Mouse (Mus musculus) lung, postnatal 0 days (tissue): ENCODE results near the gene Slc1a5. TPM values are rescaled to one million over a fixed set of nuclear protein-coding genes. Genes with fewer than 3 reads are reported as not detected.

Experiments
- ATAC-seq: fragments of 200-750 bp; cut with Nextera tagmentation; 2 replicates; pipeline ENCODE4 v1.8.0; 2017; ENCODE audit warnings: moderate library complexity
- DNase-seq: peaks from one replicate; pipeline ENCODE4 v3.0.0-alpha.2; 2016; ENCODE audit warnings: low spot score
- H3K27ac ChIP-seq: fragments of 300-500 bp; sonication (generic); 2 replicates; pipeline ENCODE4 v1.5.1; 2014; ENCODE audit warnings: antibody characterized with exemption, mild to moderate bottlenecking, low read length, mixed read lengths
- H3K27me3 ChIP-seq: fragments of 300-500 bp; sonication (generic); replicated peaks from 2 replicates; pipeline ENCODE4 v1.6.1; 2014; ENCODE audit warnings: low read length, mixed read lengths; ENCODE audit not compliant: insufficient read depth
- H3K36me3 ChIP-seq: fragments of 300-500 bp; sonication (generic); 2 replicates; pipeline ENCODE4 v1.6.1; 2014; ENCODE audit warnings: low read length, mixed read lengths; ENCODE audit not compliant: insufficient read depth
- H3K4me1 ChIP-seq: fragments of 300-500 bp; sonication (generic); 2 replicates; pipeline ENCODE4 v1.6.1; 2014; ENCODE audit warnings: antibody characterized with exemption, low read depth, low read length, mixed read lengths; ENCODE audit not compliant: insufficient read depth
- H3K4me2 ChIP-seq: fragments of 300-500 bp; sonication (generic); replicated peaks from 2 replicates; pipeline ENCODE4 v1.6.1; 2014; ENCODE audit warnings: low read depth, mild to moderate bottlenecking, low read length, moderate library complexity, mixed read lengths
- H3K4me3 ChIP-seq: fragments of 300-500 bp; sonication (generic); 2 replicates; pipeline ENCODE4 v1.5.1; 2014; ENCODE audit warnings: low read depth, low read length
- H3K9ac ChIP-seq: fragments of 300-500 bp; sonication (generic); replicated peaks from 2 replicates; pipeline ENCODE4 v1.6.1; 2014; ENCODE audit warnings: low read depth, mild to moderate bottlenecking
- H3K9me3 ChIP-seq: fragments of 300-500 bp; sonication (generic); 2 replicates; pipeline ENCODE4 v1.6.1; 2016; ENCODE audit warnings: low read length, mixed read lengths
- CTCF ChIP-seq: IDR thresholded peaks from 2 replicates; pipeline ENCODE4 v1.5.1; 2016; ENCODE audit warnings: antibody characterized with exemption, mild to moderate bottlenecking
- EP300 ChIP-seq: IDR thresholded peaks from 2 replicates; pipeline ENCODE4 v1.6.1; 2016; ENCODE audit warnings: antibody characterized with exemption, mild to moderate bottlenecking, control low read depth
- WGBS: fragments of 180-500 bp; shearing (Covaris S2); extraction: QIAGEN DNeasy Blood & Tissue Kit; methylation state at CpG from one replicate; pipeline ENCODE4 v1.1.7; 2014; 5-methylcytosine and 5-hydroxymethylcytosine counted together
- polyA plus RNA-seq: library from polyadenylated mRNA; unstranded; fragments of >200 nt; fragmentation: Nextera tagmentation; extraction: Ambion mirVana; gene quantifications from 2 replicates; pipeline ENCODE4 v1.2.1, GENCODE M21; 2015

Gene Slc1a5
- polyA plus RNA-seq, 1 experiment from 2014 or later: 178 TPM

DNA sequence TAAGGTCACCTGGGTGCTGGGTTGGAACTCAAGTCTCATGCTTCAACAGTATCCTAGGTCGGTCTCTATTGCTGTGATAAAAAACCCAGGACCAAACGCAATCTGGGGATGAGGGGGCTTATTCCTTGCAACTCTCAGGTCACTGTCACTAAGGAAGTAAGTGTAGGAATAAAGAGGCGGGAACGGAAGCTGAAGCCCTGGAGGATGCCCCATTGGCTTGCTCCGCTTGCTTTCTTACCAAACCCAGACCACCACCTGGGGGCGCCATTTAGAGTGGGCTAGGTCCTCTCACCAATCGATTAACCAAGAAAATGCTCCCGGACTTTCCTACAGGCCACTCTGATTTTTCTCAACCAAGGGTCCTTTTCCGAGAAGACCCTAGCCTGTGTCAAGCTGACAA is 26.8 kb downstream of the Slc1a5 start:
- Histone ChIP-seq H3K27me3 (no peaks in the 10 kb centered on the region), H3K4me2 (no peak overlapping the region), H3K4me1 (0 out of 2 replicates have a peak, but pooled peaks cover 6% of the 10 kb centered on the region), H3K36me3 (no peaks in the 10 kb centered on the region; the same call in 1 of the 2 replicates), H3K9ac (no peak overlapping the region), H3K27ac (no peak overlapping the region), H3K4me3 (no peak overlapping the region), H3K9me3 (no peaks in the 10 kb centered on the region)
- WGBS: 87% methylated on average over 9 of the region's 9 CpGs
- ATAC-seq: no peak
- no peak for DNase-seq
- TF ChIP-seq CTCF: peak; percentile 38
- TF ChIP-seq EP300: no peak

DNA sequence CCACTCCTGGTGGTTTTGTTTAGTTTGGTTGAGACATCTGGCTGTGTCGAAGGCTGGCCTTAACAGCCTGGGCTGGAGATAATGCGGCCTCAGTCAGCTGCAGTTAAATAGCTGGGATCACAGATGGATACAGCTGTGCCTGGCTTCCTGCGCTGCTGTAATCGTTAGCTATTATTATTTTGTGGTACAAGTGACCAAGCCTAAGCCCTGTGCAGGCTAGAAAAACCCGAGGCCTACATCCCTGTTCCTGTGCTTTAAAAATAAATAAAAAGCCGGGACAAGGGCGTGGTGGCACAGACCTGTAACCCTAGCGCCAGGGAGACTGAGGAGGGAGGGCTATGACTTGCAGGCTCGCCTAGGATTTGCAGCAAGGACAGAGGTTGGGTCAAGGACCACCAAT is 27.5 kb downstream of the Slc1a5 start:
- DNase-seq (peak; percentile 28), ATAC-seq (peak; percentile 12; the same call in 1 of the 2 replicates)
- no peak for TF ChIP-seq EP300
- TF ChIP-seq CTCF: no peak
- no peaks in the 10 kb centered on the region for H3K27me3 ChIP-seq
- H3K4me3 ChIP-seq: no peak overlapping the region
- WGBS: 62% methylated on average over 9 of the region's 9 CpGs
- H3K36me3 ChIP-seq: no peaks in the 10 kb centered on the region; the same call in 1 of the 2 replicates
- H3K27ac ChIP-seq: no peak overlapping the region
- H3K4me1 ChIP-seq: 0 out of 2 replicates have a peak, but pooled peaks cover 6% of the 10 kb centered on the region
- no peak overlapping the region for H3K4me2 ChIP-seq
- H3K9ac ChIP-seq: no peak overlapping the region
- no peaks in the 10 kb centered on the region for H3K9me3 ChIP-seq

DNA sequence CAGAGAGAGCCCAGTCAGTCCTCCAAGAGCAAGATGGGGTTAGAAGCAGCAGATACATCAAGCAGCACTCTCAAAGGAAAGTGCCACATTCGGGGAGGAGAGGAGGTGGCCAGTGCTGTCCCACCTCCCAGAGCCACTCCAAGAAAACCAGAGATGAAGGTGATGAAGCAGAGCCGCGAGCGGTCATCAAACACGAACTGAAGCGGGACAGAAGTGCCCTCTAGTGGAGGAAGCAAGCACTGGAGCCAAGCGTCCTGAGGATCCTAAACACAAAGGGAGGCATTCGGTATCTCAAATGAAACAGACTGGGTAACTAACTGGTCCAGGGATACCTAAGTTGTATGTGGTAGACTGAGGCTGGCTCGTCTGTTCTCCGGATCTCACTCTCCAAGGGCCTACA is 28.6 kb downstream of the Slc1a5 start:
- Histone ChIP-seq H3K4me2 (no peak overlapping the region), H3K27me3 (no peaks in the 10 kb centered on the region), H3K4me1 (0 out of 2 replicates have a peak, but pooled peaks cover 6% of the 10 kb centered on the region), H3K9me3 (no peaks in the 10 kb centered on the region), H3K27ac (no peak overlapping the region), H3K36me3 (no peaks in the 10 kb centered on the region; the same call in 1 of the 2 replicates), H3K9ac (no peak overlapping the region), H3K4me3 (no peak overlapping the region)
- ATAC-seq (peak; percentile 20; the same call in 1 of the 2 replicates), DNase-seq (peak; percentile 80)
- WGBS: 24% methylated on average over 10 of the region's 10 CpGs
- TF ChIP-seq EP300 (no peak), CTCF (peak; percentile 95)

DNA sequence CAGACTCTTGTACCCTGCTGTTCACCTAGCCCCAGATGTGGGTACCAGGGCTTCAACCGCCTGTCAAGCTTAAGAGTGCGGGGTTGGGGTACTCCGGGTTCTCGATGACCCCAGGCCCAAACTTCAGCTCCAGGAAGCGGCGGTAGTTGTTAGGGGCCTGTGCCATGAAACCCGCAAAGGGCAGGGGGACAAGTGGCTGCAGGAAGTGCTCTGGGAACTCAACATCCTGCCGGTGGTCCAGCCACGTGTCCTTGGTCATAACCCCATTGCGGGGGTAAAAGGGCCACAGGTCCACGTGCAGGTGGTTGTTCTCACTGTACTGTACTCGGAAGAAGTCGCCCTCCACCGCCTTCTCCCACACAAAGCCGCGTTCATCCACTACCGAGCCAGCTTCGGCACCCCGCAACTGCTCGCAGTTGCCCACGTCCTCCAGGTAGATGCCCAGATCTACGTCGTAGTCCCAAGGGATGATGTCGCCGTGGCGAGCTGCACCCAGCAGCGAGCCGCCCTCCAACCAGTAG is 29.3 kb downstream of the Slc1a5 start:
- no peak overlapping the region for H3K9ac ChIP-seq
- H3K27ac ChIP-seq: no peak overlapping the region
- TF ChIP-seq CTCF: no peak
- TF ChIP-seq EP300: no peak
- ATAC-seq: no peak
- H3K4me3 ChIP-seq: 0 out of 2 replicates have a peak overlapping the region, but pooled peaks have one; percentile 20
- no peaks in the 10 kb centered on the region for H3K27me3 ChIP-seq
- no peaks in the 10 kb centered on the region for H3K9me3 ChIP-seq
- peak overlapping the region; percentile 57; the same call in 1 of the 2 replicates for H3K4me2 ChIP-seq
- no peak for DNase-seq
- 0 out of 2 replicates have a peak, but pooled peaks cover 6% of the 10 kb centered on the region for H3K4me1 ChIP-seq
- H3K36me3 ChIP-seq: no peaks in the 10 kb centered on the region; the same call in 1 of the 2 replicates
- 61% methylated on average over 25 of the region's 28 CpGs for WGBS

DNA sequence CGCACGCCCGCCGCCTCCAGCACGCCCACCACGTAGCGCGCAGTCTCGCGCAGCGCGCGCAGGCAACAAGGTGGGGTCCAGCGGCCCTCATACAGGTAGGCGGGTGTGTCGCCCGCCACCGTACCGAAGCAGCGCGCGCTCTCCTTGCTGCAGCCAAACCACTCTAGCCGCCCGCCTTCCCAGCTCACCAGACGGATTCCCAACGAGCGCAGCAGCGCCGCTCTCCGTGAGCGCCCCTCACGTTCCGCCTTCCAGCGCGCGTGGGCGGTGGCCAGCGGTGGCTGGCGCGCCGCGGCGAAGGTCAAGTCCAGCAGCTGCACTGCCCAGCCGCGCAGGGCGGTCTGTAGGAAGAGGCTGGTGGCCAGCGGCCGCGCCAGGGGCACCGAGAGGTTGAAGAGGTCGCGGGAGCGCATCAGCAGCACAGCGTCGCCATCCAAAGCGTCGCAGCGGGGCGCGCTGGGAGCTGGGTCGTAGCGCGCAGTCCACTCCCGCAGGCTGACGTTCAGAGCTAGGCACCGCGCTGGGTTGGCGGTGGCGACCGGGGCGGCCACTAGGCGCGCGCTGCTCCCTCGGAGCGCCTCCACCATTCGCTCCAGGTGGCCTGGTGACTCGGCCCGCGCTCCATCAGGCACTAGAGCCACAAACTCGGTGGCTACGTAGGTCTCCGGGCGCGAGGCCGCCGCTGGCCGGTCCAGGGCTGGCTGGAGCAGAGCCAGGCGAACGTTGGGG is 29.9 kb downstream of the Slc1a5 start:
- peak overlapping the region; percentile 57 for H3K4me2 ChIP-seq
- H3K27ac ChIP-seq: no peak overlapping the region
- H3K36me3 ChIP-seq: no peaks in the 10 kb centered on the region; the same call in 1 of the 2 replicates
- ATAC-seq (peak; percentile 47), DNase-seq (peak; percentile 26)
- H3K4me1 ChIP-seq: 0 out of 2 replicates have a peak, but pooled peaks cover 6% of the 10 kb centered on the region
- no peaks in the 10 kb centered on the region for H3K27me3 ChIP-seq
- TF ChIP-seq CTCF: peak; percentile 42
- no peak for TF ChIP-seq EP300
- H3K4me3 ChIP-seq: peak overlapping the region; percentile 20; the same call in 1 of the 2 replicates
- H3K9ac ChIP-seq: no peak overlapping the region
- H3K9me3 ChIP-seq: no peaks in the 10 kb centered on the region
- 22% methylated on average over 81 of the region's 90 CpGs for WGBS

DNA sequence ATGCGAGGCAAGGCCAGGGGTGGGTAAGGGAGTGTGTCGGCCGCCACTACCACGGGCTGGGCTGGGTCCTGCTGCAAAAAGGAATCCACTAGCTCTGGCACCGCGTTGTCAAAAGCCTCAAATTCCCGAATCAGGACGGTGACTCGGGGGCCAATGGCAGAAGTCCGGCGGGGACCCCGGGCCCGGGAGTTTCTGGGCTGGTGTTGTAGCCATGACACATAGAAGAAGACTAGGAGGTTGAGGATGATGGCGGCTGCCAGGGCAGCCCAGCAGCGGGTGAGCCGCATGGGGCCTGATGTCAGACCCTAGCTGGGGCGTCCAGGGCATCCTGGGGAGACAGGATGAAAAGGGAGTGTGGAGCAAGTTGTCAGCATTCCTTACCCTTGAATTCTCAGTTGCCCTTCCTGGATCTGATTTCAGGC is 30.5 kb downstream of the Slc1a5 start:
- Histone ChIP-seq H3K27ac (no peak overlapping the region), H3K4me2 (peak overlapping the region; percentile 57), H3K9ac (no peak overlapping the region), H3K27me3 (no peaks in the 10 kb centered on the region), H3K4me1 (0 out of 2 replicates have a peak, but pooled peaks cover 6% of the 10 kb centered on the region), H3K4me3 (no peak overlapping the region; the same call in 1 of the 2 replicates), H3K9me3 (no peaks in the 10 kb centered on the region), H3K36me3 (no peaks in the 10 kb centered on the region; the same call in 1 of the 2 replicates)
- no peak for DNase-seq
- TF ChIP-seq CTCF: no peak
- TF ChIP-seq EP300: no peak
- no peak for ATAC-seq
- WGBS: 39% methylated on average over 17 of the region's 17 CpGs
